Mouse (Mus musculus) liver, postnatal 0 days (tissue): Measurements from ENCODE around the gene Dap3. TPM values are rescaled to one million over a fixed set of nuclear protein-coding genes. Genes with fewer than 3 reads are reported as not detected.

Experiments used
- ATAC-seq: fragments of 200-750 bp; cut with Nextera tagmentation; 2 replicates; pipeline ENCODE4 v1.8.0; 2017; ENCODE audit warnings: mild to moderate bottlenecking, moderate library complexity
- DNase-seq: peaks from one replicate; pipeline ENCODE4 v3.0.0-alpha.2; 2016
- H3K27ac ChIP-seq: fragments of 300-500 bp; sonication (generic); 2 replicates; pipeline ENCODE4 v1.5.1; 2014; ENCODE audit warnings: antibody characterized with exemption, moderate library complexity, mild to moderate bottlenecking, low read depth
- H3K27me3 ChIP-seq: fragments of 300-500 bp; sonication (generic); 2 replicates; pipeline ENCODE4 v1.6.1; 2014; ENCODE audit warnings: low read length, control low read depth, mixed read lengths; ENCODE audit not compliant: insufficient read depth
- H3K36me3 ChIP-seq: fragments of 300-500 bp; sonication (generic); replicated peaks from 2 replicates; pipeline ENCODE4 v1.6.1; 2014; ENCODE audit warnings: mild to moderate bottlenecking, control low read depth, low read length, moderate library complexity, mixed read lengths; ENCODE audit not compliant: insufficient read depth
- H3K4me1 ChIP-seq: fragments of 300-500 bp; sonication (generic); 2 replicates; pipeline ENCODE4 v1.6.1; 2014; ENCODE audit warnings: antibody characterized with exemption, mild to moderate bottlenecking, control low read depth; ENCODE audit not compliant: insufficient read depth
- H3K4me2 ChIP-seq: fragments of 300-500 bp; sonication (generic); 2 replicates; pipeline ENCODE4 v1.6.1; 2014; ENCODE audit warnings: low read depth, mild to moderate bottlenecking, low read length, moderate library complexity, mixed read lengths
- H3K4me3 ChIP-seq: fragments of 300-500 bp; sonication (generic); 2 replicates; pipeline ENCODE4 v1.5.1; 2014; ENCODE audit warnings: low read depth, low read length
- H3K9ac ChIP-seq: fragments of 300-500 bp; sonication (generic); replicated peaks from 2 replicates; pipeline ENCODE4 v1.6.1; 2014; ENCODE audit warnings: mild to moderate bottlenecking, moderate library complexity
- H3K9me3 ChIP-seq: fragments of 300-500 bp; sonication (generic); 2 replicates; pipeline ENCODE4 v1.6.1; 2016; ENCODE audit warnings: mild to moderate bottlenecking, control low read depth, low read length, mixed read lengths
- CTCF ChIP-seq: sonication (generic); IDR thresholded peaks from 2 replicates; pipeline ENCODE4 v1.5.1; 2016; ENCODE audit warnings: antibody characterized with exemption, low read depth
- EP300 ChIP-seq: IDR thresholded peaks from 2 replicates; pipeline ENCODE4 v1.6.1; 2016; ENCODE audit warnings: antibody characterized with exemption, low read depth, mild to moderate bottlenecking
- WGBS: fragments of 180-500 bp; shearing (Covaris S2); extraction: QIAGEN DNeasy Blood & Tissue Kit; methylation state at CpG from one replicate; pipeline ENCODE4 v1.1.7; 2014; ENCODE audit not compliant: insufficient replicate concordance; 5-methylcytosine and 5-hydroxymethylcytosine counted together
- polyA plus RNA-seq: library from polyadenylated mRNA; unstranded; fragments of >200 nt; fragmentation: Nextera tagmentation; extraction: Ambion mirVana; gene quantifications from 2 replicates; pipeline ENCODE4 v1.2.1, GENCODE M21; 2015

Dap3 gene
- polyA plus RNA-seq, 1 experiment from 2014 or later = 60.9 TPM

- no peak for DNase-seq
Measured at GRCm38 (mm10) chr3:88939749-88940148, 11.2 kb downstream of the Dap3 start.

GRCm38 (mm10) chr3:88939071-88939470 is 11.9 kb downstream of the Dap3 start:
- DNase-seq (no peak), ATAC-seq (no peak)
- Histone ChIP-seq H3K9ac (no peak overlapping the region), H3K27me3 (no peaks in the 10 kb centered on the region), H3K4me2 (no peak overlapping the region), H3K27ac (no peak overlapping the region), H3K4me1 (no peaks in the 10 kb centered on the region), H3K36me3 (peaks cover 46% of the 10 kb centered on the region), H3K9me3 (no peaks in the 10 kb centered on the region), H3K4me3 (no peak overlapping the region)
- 90% methylated on average over 10 of the region's 10 CpGs for WGBS
- TF ChIP-seq EP300 = no peak
- no peak for TF ChIP-seq CTCF

More at GRCm38 (mm10) chr3:88939749-88940148, 11.2 kb downstream of the Dap3 start:
- Histone ChIP-seq H3K9me3 (no peaks in the 10 kb centered on the region), H3K4me3 (no peak overlapping the region), H3K9ac (no peak overlapping the region), H3K36me3 (peaks cover 44% of the 10 kb centered on the region), H3K27ac (no peak overlapping the region), H3K27me3 (no peaks in the 10 kb centered on the region), H3K4me2 (no peak overlapping the region), H3K4me1 (no peaks in the 10 kb centered on the region)
- WGBS = 67% methylated on average over 3 of the region's 3 CpGs
- peak; percentile 55 for ATAC-seq
- no peak for TF ChIP-seq EP300
- peak; percentile 64 for TF ChIP-seq CTCF

GRCm38 (mm10) chr3:88929501-88929900 is 21.5 kb downstream of the Dap3 start:
- ATAC-seq = no peak
- Histone ChIP-seq H3K4me3 (no peak overlapping the region), H3K9me3 (no peaks in the 10 kb centered on the region), H3K9ac (no peak overlapping the region), H3K27ac (no peak overlapping the region), H3K27me3 (no peaks in the 10 kb centered on the region), H3K4me1 (no peaks in the 10 kb centered on the region), H3K4me2 (no peak overlapping the region), H3K36me3 (peaks cover 77% of the 10 kb centered on the region)
- no peak for DNase-seq
- TF ChIP-seq EP300 (no peak), CTCF (no peak)
- WGBS = 82% methylated on average over 3 of the region's 3 CpGs

GRCm38 (mm10) chr3:88925651-88926050 is 25.3 kb downstream of the Dap3 start:
- H3K4me2 ChIP-seq = no peak overlapping the region
- no peak for DNase-seq
- no peak for TF ChIP-seq EP300
- TF ChIP-seq CTCF = peak; percentile 12; the same call in 1 of the 2 replicates
- no peaks in the 10 kb centered on the region for H3K4me1 ChIP-seq
- H3K9me3 ChIP-seq = no peaks in the 10 kb centered on the region
- H3K27me3 ChIP-seq = no peaks in the 10 kb centered on the region
- WGBS = 89% methylated on average over 2 of the region's 2 CpGs
- H3K36me3 ChIP-seq = peaks cover 61% of the 10 kb centered on the region
- H3K27ac ChIP-seq = no peak overlapping the region
- H3K4me3 ChIP-seq = no peak overlapping the region
- no peak for ATAC-seq
- H3K9ac ChIP-seq = no peak overlapping the region

- H3K9ac ChIP-seq = no peak overlapping the region
- no peaks in the 10 kb centered on the region for H3K27me3 ChIP-seq
- TF ChIP-seq EP300 = no peak
- TF ChIP-seq CTCF = no peak
- DNase-seq = no peak
- ATAC-seq = peak; percentile 48
- H3K36me3 ChIP-seq = peaks cover 50% of the 10 kb centered on the region
- WGBS = 60% methylated on average over 8 of the region's 8 CpGs
- no peaks in the 10 kb centered on the region for H3K9me3 ChIP-seq
- H3K4me3 ChIP-seq = no peak overlapping the region
- no peak overlapping the region for H3K4me2 ChIP-seq
- no peak overlapping the region for H3K27ac ChIP-seq
- H3K4me1 ChIP-seq = no peaks in the 10 kb centered on the region
Measured at GRCm38 (mm10) chr3:88923989-88924591, 26.9 kb downstream of the Dap3 start.

GRCm38 (mm10) chr3:88921411-88921810 is 29.6 kb downstream of the Dap3 start:
- H3K4me2 ChIP-seq = no peak overlapping the region
- H3K4me1 ChIP-seq = no peaks in the 10 kb centered on the region
- H3K9me3 ChIP-seq = no peaks in the 10 kb centered on the region
- H3K27me3 ChIP-seq = no peaks in the 10 kb centered on the region
- TF ChIP-seq EP300 (no peak), CTCF (no peak)
- H3K36me3 ChIP-seq = peaks cover 26% of the 10 kb centered on the region
- ATAC-seq (no peak), DNase-seq (no peak)
- 93% methylated on average over 9 of the region's 9 CpGs for WGBS
- no peak overlapping the region for H3K27ac ChIP-seq
- no peak overlapping the region for H3K4me3 ChIP-seq
- no peak overlapping the region for H3K9ac ChIP-seq

- Histone ChIP-seq H3K27me3 (no peaks in the 10 kb centered on the region), H3K27ac (no peak overlapping the region), H3K9me3 (no peaks in the 10 kb centered on the region), H3K4me3 (no peak overlapping the region), H3K36me3 (peaks cover 7% of the 10 kb centered on the region), H3K4me1 (peaks cover 7% of the 10 kb centered on the region), H3K4me2 (no peak overlapping the region), H3K9ac (no peak overlapping the region)
- no peak for TF ChIP-seq EP300
- TF ChIP-seq CTCF = no peak
- DNase-seq (no peak), ATAC-seq (no peak)
- 80% methylated on average over 13 of the region's 13 CpGs for WGBS
Measured at GRCm38 (mm10) chr3:88918981-88919380, 32.0 kb downstream of the Dap3 start.
